Mouse (Mus musculus) G1E (cell line): ENCODE measurements around the gene Gm9774. TPM values are rescaled to one million over a fixed set of nuclear protein-coding genes. Genes with fewer than 3 reads are reported as not detected.

Experiments
- ATAC-seq: 2 replicates; pipeline ENCODE4 v1.8.0; 2016; ENCODE audit warnings: mild to moderate bottlenecking; ENCODE audit not compliant: insufficient number of reproducible peaks, poor library complexity, low FRiP score, severe bottlenecking; ENCODE audit errors: extremely low read depth
- DNase-seq: peaks from one replicate; pipeline ENCODE4 v3.0.0; 2012; ENCODE audit warnings: low spot score
- H3K27me3 ChIP-seq: 2 replicates; pipeline ENCODE4 v1.6.1; 2012; ENCODE audit warnings: mild to moderate bottlenecking, low read length, inconsistent platforms; ENCODE audit not compliant: insufficient read depth
- H3K36me3 ChIP-seq: replicated peaks from 2 replicates; pipeline ENCODE3; 2012; ENCODE audit warnings: mild to moderate bottlenecking, inconsistent platforms
- H3K4me1 ChIP-seq: 2 replicates; pipeline ENCODE4 v1.6.1; 2012; ENCODE audit warnings: low read depth, low read length, inconsistent platforms, mixed read lengths; ENCODE audit not compliant: insufficient read depth
- H3K4me3 ChIP-seq: 2 replicates; pipeline ENCODE4 v1.5.1; 2012; ENCODE audit warnings: low read depth, mild to moderate bottlenecking, inconsistent platforms, low read length, moderate library complexity, mixed read lengths
- H3K9me3 ChIP-seq: replicated peaks from 2 replicates; pipeline ENCODE4 v1.6.1; 2012; ENCODE audit warnings: inconsistent platforms
- CTCF ChIP-seq: IDR thresholded peaks from 2 replicates; pipeline ENCODE4 v1.5.1; 2012; ENCODE audit warnings: low read depth, low read length, inconsistent platforms, mixed read lengths
- GATA1 ChIP-seq: IDR thresholded peaks from 2 replicates; pipeline ENCODE4 v1.6.1; 2012; ENCODE audit warnings: borderline replicate concordance, low read length, inconsistent platforms, mixed read lengths
- GATA2 ChIP-seq: IDR thresholded peaks from 2 replicates; pipeline ENCODE4 v1.6.1; 2012; ENCODE audit warnings: low read depth, low read length, inconsistent platforms, borderline replicate concordance
- POLR2AphosphoS5 ChIP-seq: IDR thresholded peaks from 2 replicates; pipeline ENCODE4 v1.6.1; 2012; ENCODE audit warnings: low read depth, low read length, inconsistent platforms; ENCODE audit not compliant: insufficient replicate concordance
- TAL1 ChIP-seq: conservative IDR thresholded peaks from 2 replicates; pipeline ENCODE4 v1.6.1; 2012; ENCODE audit warnings: low read depth, low read length, inconsistent platforms, mixed read lengths
- polyA plus RNA-seq: library from polyadenylated mRNA; stranded (reverse); fragments of >175 nt; gene quantifications from 2 replicates; pipeline ENCODE4 v1.2.3, GENCODE M21; 2012
- total RNA-seq, 2 experiments: library from RNA; stranded (forward) in 1 of 2; stranded (reverse) in 1 of 2; fragments of 200-1000 nt in 1 of 2; fragments of >200 nt in 1 of 2; fragmentation: Nextera tagmentation in 1 of 2; gene quantifications; 2 replicates each; pipeline ENCODE4 v1.2.3; 2014 to 2017

Gene Gm9774
- total RNA-seq (2014; fragmentation: Nextera tagmentation) (3.7 and 4.9 TPM in 2 replicates), total RNA-seq (2017) (1.5 and 1.9 TPM in 2 replicates), polyA plus RNA-seq (13.1 and 22.5 TPM in 2 replicates)

DNA sequence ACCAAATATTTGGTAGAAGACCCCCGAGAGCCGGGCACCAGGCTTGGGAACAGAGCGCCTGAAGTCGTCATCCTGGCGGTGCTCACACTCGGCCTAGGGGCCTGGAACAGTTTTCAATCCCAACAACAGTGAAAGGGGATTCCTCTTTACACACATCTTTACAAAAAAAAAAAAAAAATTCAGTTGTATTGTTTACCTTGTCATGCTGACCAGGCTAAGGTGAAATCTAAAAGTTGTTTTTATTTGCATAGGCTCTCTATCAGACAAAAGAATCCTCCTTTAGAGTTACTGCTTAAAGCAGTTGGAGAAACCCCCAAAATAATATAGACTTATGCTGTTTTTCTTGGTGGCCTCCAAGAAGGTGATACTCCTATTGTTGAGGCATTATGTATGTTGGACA lies at the start of gene Gm9774:
Gene Gm9774, minus strand, starts transcription at position 101 of the 400 bp plus-strand sequence.
- Histone ChIP-seq H3K36me3 (no peaks in the 10 kb centered on the region), H3K9me3 (peaks cover 10% of the 10 kb centered on the region), H3K4me3 (no peak within 1 kb of the TSS), H3K27me3 (no peaks in the 10 kb centered on the region), H3K4me1 (no peaks in the 10 kb centered on the region)
- ATAC-seq (no peak), DNase-seq (no peak)
- TF ChIP-seq POLR2AphosphoS5 (no peak), TAL1 (no peak), GATA2 (no peak), GATA1 (no peak), CTCF (no peak)

GRCm38 (mm10) chr3:92470111-92470510 lies 40.9 kb upstream of the Gm9774 start:
- Histone ChIP-seq H3K27me3 (no peaks in the 10 kb centered on the region), H3K36me3 (no peaks in the 10 kb centered on the region), H3K4me3 (no peak overlapping the region), H3K4me1 (no peaks in the 10 kb centered on the region), H3K9me3 (no peaks in the 10 kb centered on the region)
- TF ChIP-seq TAL1: no peak
- TF ChIP-seq POLR2AphosphoS5: no peak
- no peak for TF ChIP-seq CTCF
- TF ChIP-seq GATA1: no peak
- no peak for TF ChIP-seq GATA2
- DNase-seq (no peak), ATAC-seq (no peak)

DNA sequence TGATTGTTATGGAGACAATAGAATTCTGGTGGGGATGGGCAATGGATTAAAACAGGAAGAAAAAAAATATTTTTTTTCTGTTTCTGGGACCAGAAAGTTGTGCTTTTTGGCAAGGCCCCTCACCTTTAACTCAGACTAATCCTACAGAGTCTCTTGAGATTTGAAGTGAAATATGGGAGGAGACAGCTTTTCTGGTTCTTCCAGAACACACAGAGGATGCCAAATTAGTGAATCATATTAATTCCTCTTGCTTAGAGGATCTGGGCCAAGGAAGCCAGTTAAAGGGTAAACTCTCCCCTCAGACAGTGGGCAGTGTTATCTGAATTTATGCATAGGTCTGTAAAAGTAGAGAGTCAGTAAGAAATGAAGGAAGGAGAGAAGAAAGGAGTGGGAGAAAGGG lies 38.2 kb upstream of the Gm9774 start:
- DNase-seq: no peak
- Histone ChIP-seq H3K4me3 (no peak overlapping the region), H3K36me3 (no peaks in the 10 kb centered on the region), H3K27me3 (no peaks in the 10 kb centered on the region), H3K9me3 (no peaks in the 10 kb centered on the region), H3K4me1 (no peaks in the 10 kb centered on the region)
- no peak for TF ChIP-seq CTCF
- no peak for ATAC-seq

DNA sequence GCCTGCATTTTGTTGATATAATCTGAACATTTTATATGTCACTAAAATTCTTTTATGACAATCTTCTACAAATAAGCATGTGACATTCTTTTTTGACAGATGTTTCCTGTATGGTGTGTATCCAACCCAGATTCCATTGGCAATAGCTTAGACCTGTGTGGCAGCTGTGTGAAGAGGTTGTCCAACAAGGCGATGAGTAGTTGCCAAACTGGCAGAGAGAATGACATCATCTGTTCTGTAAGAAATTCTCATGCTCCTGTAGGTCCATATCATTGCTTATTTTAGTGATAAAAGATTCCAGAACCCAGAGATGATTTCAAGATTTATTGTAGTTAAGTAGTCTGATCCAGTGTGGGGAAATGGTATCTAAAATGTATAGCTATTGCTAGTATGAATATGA lies 37.4 kb upstream of the Gm9774 start:
- ATAC-seq (no peak), DNase-seq (no peak)
- no peaks in the 10 kb centered on the region for H3K4me1 ChIP-seq
- no peaks in the 10 kb centered on the region for H3K27me3 ChIP-seq
- TF ChIP-seq GATA2: no peak
- no peak overlapping the region for H3K4me3 ChIP-seq
- no peaks in the 10 kb centered on the region for H3K9me3 ChIP-seq
- H3K36me3 ChIP-seq: no peaks in the 10 kb centered on the region

- no peak for DNase-seq
- H3K9me3 ChIP-seq: peaks cover 2% of the 10 kb centered on the region; the same call in 1 of the 2 replicates
- H3K4me1 ChIP-seq: no peaks in the 10 kb centered on the region
- TF ChIP-seq POLR2AphosphoS5: no peak
- TF ChIP-seq CTCF: no peak
- no peak for TF ChIP-seq GATA2
- no peak for TF ChIP-seq GATA1
- ATAC-seq: no peak
- H3K36me3 ChIP-seq: no peaks in the 10 kb centered on the region
- H3K4me3 ChIP-seq: no peak within 1 kb of the TSS
- H3K27me3 ChIP-seq: no peaks in the 10 kb centered on the region
These were observed 29.4 kb upstream of the Gm9774 start, which contains the start of gene Sprr3 for GRCm38 (mm10) chr3:92458620-92459019. Sprr3 (minus strand) TSS chr3:92458720.

- peaks cover 2% of the 10 kb centered on the region; the same call in 1 of the 2 replicates for H3K9me3 ChIP-seq
- H3K4me1 ChIP-seq: no peaks in the 10 kb centered on the region
- H3K36me3 ChIP-seq: no peaks in the 10 kb centered on the region
- TF ChIP-seq GATA1 (no peak), TAL1 (no peak), POLR2AphosphoS5 (no peak), GATA2 (no peak), CTCF (no peak)
- H3K27me3 ChIP-seq: no peaks in the 10 kb centered on the region
- ATAC-seq: no peak
- no peak for DNase-seq
- no peak overlapping the region for H3K4me3 ChIP-seq
These were observed 25.9 kb upstream of the Gm9774 start for GRCm38 (mm10) chr3:92455151-92455550.

GRCm38 (mm10) chr3:92440177-92440576 lies 11.0 kb upstream of the Gm9774 start:
- Histone ChIP-seq H3K4me3 (no peak overlapping the region), H3K27me3 (no peaks in the 10 kb centered on the region), H3K9me3 (no peaks in the 10 kb centered on the region), H3K36me3 (no peaks in the 10 kb centered on the region), H3K4me1 (no peaks in the 10 kb centered on the region)
- DNase-seq (no peak), ATAC-seq (no peak)
- TF ChIP-seq GATA1: no peak
- TF ChIP-seq CTCF: no peak
- no peak for TF ChIP-seq POLR2AphosphoS5
- TF ChIP-seq TAL1: no peak
- no peak for TF ChIP-seq GATA2
